Mouse (Mus musculus) splenic B cell, adult 2 months (primary cell): ENCODE data around the gene Rhox2a.
"Not testable (repeated sequence)": the region's sequence is repeated elsewhere in the genome, so short reads cannot be mapped to it uniquely, and the experiment has no call there.

ENCODE experiments used
- DNase-seq: peaks from one replicate; pipeline ENCODE4 v3.0.0-alpha.2; 2011; ENCODE audit warnings: low read depth, low spot score
- H3K27me3 ChIP-seq: 2 replicates; pipeline ENCODE4 v1.6.1; 2012; ENCODE audit warnings: mild to moderate bottlenecking, low read length, moderate library complexity, mixed read lengths; ENCODE audit not compliant: control insufficient read depth, poor library complexity, insufficient read depth, severe bottlenecking
- H3K36me3 ChIP-seq: 2 replicates; pipeline ENCODE4 v1.6.1; 2012; ENCODE audit warnings: mild to moderate bottlenecking, low read length, moderate library complexity, mixed read lengths; ENCODE audit not compliant: control insufficient read depth, poor library complexity, insufficient read depth, severe bottlenecking

Gene Rhox2a

GRCm38 (mm10) chrX:37244676-37245075 lies at the start of gene Rhox2a:
Gene Rhox2a (plus strand): TSS chrX:37244976.
- H3K27me3 ChIP-seq, DNase-seq, H3K36me3 ChIP-seq: not testable (repeated sequence)

GRCm38 (mm10) chrX:37198676-37199075 lies 46.1 kb upstream of the Rhox2a start:
- no peak for DNase-seq
- Histone ChIP-seq H3K36me3 (no peaks in the 10 kb centered on the region), H3K27me3 (no peaks in the 10 kb centered on the region)

GRCm38 (mm10) chrX:37210941-37211340 lies 33.8 kb upstream of the Rhox2a start, which contains the start of gene Gm9:
Gene Gm9 (minus strand): TSS chrX:37211041.
- DNase-seq: no peak
- no peaks in the 10 kb centered on the region for H3K27me3 ChIP-seq
- H3K36me3 ChIP-seq: no peaks in the 10 kb centered on the region

GRCm38 (mm10) chrX:37222158-37222557 lies 22.6 kb upstream of the Rhox2a start, which contains the start of gene Rhox1:
Gene Rhox1 (minus strand): TSS chrX:37222258.
- H3K27me3 ChIP-seq, H3K36me3 ChIP-seq, DNase-seq: not testable (repeated sequence)

GRCm38 (mm10) chrX:37249619-37250018 lies 4.8 kb downstream of the Rhox2a start, which contains the start of gene Rhox3a:
Gene Rhox3a (plus strand): TSS chrX:37249919.
- not testable (repeated sequence) for DNase-seq, H3K27me3 ChIP-seq

DNA sequence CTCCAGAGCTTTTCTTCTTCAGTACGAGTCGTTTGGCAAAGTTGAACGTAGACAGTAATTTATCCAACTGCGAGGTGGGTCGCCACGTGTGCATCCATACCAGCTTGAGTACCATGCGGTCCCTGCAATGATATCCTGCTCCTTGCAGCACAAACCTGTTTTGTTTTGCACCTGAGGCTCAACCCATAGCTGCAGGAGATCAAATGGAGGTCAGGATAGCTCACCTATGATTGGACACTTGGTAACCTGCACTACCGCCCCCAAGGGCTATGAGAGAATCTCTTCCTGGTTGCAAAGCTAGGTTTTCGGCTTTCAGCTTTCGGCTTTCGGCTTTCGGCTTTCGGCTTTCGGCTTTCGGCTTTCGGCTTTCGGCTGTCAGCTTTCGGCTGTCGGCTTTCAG lies 20.3 kb downstream of the Rhox2a start, which contains the start of gene Rhox4a:
Gene Rhox4a (plus strand): TSS at position 301 of the 400 bp plus-strand sequence.
- H3K36me3 ChIP-seq, DNase-seq, H3K27me3 ChIP-seq: not testable (repeated sequence)

More at GRCm38 (mm10) chrX:37249619-37250018, 4.8 kb downstream of the Rhox2a start, which contains the start of gene Rhox3a:
- not testable (repeated sequence) for H3K36me3 ChIP-seq
